Mouse (Mus musculus): Measurements from ENCODE around the gene Plet1. TPM values are rescaled to one million over a fixed set of nuclear protein-coding genes. Genes with fewer than 3 reads are reported as not detected.
A peak's percentile ranks its signal among the peaks of the same experiment; 100 is the strongest.

Gene Plet1
- total and polyA plus RNA-seq, 3 experiments, result 0.08 to 0.19 TPM; not detected in 1

DNA sequence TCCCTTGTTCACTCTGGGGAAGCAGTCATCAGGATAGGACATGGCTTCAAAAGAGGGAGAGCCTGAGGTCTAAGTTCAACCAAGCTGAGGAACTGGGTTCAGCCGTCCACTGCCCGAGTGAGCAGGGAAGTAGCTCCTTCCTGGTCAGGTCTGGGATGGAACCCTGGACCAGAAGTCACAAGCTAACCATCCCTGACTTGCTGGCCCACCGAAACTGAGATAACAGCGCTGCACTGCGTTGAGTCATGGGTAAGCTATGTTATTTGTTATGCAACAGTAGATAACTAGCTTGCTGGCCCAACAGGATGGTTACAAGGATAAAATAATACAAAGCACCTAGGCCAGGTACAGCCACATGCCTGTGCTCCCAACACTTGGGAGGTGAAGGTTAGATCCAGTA, 21.1 kb downstream of the Plet1 start:
- Histone ChIP-seq H3K4me1 (ENCODE audit: control insufficient read depth in 1 of 2, insufficient read depth in 2 of 2) (no peaks in the 10 kb centered on the region; a peak in 1 of 4 replicates), H3K4me3 (replicated peaks in 1 of 3; ENCODE audit: low read depth in 2 of 3, low read length in 2 of 3, poor library complexity in 1 of 3) (no peak overlapping the region), H3K36me3 (replicated peaks in 1 of 2; ENCODE audit: control insufficient read depth in 1 of 2, insufficient read depth in 1 of 2, low read length in 1 of 2) (peaks cover 0 to 4% of the 10 kb centered on the region in 2 experiments), H3K4me2 (ENCODE audit: insufficient read depth, low read depth, poor library complexity, severe bottlenecking) (no peak overlapping the region), H3K27me3 (replicated peaks) (no peaks in the 10 kb centered on the region), H3K27ac (ENCODE audit: insufficient read depth, low read depth) (no peak overlapping the region), H3K9me3 (replicated peaks; ENCODE audit: low read length) (no peaks in the 10 kb centered on the region), H3K79me2 (replicated peaks; ENCODE audit: control insufficient read depth, extremely low read depth, insufficient read depth, poor library complexity, severe bottlenecking) (no peaks in the 10 kb centered on the region), H3K9ac (ENCODE audit: insufficient read depth, low read depth) (no peak overlapping the region)
- no peak for TF ChIP-seq ETS1 (conservative IDR thresholded peaks at IDR 0.05; ENCODE audit: low read depth, low read length)
- TF ChIP-seq RAD21 (IDR thresholded peaks at IDR 0.05; ENCODE audit: low read depth, low read length), result no peak
- TF ChIP-seq USF1 (IDR thresholded peaks at IDR 0.05; ENCODE audit: low read depth, low read length), result no peak
- no peak for TF ChIP-seq SMC3 (IDR thresholded peaks at IDR 0.05; ENCODE audit: low read depth, low read length)
- no peak for TF ChIP-seq SIN3A (IDR thresholded peaks at IDR 0.05; ENCODE audit: low read length)
- no peak for TF ChIP-seq JUN (IDR thresholded peaks at IDR 0.05; ENCODE audit: insufficient read depth, low read depth, low read length)
- no peak for TF ChIP-seq POLR2A (IDR thresholded peaks at IDR 0.05; ENCODE audit: low read depth, low read length)
- TF ChIP-seq CHD2 (IDR thresholded peaks at IDR 0.05; ENCODE audit: low read length), result no peak
- no peak for TF ChIP-seq ZMIZ1 (IDR thresholded peaks at IDR 0.05; ENCODE audit: low read depth, low read length)
- TF ChIP-seq HCFC1 (IDR thresholded peaks at IDR 0.05; ENCODE audit: low read depth, low read length), result no peak
- TF ChIP-seq ZNF384 (IDR thresholded peaks at IDR 0.05; ENCODE audit: low read depth, low read length), result no peak
- no peak for TF ChIP-seq GABPA (IDR thresholded peaks at IDR 0.05; ENCODE audit: insufficient replicate concordance, low read depth, low read length)
- TF ChIP-seq RCOR1 (conservative IDR thresholded peaks at IDR 0.05; ENCODE audit: low read depth, low read length), result no peak
- no peak for DNase-seq (ENCODE audit: extremely low read depth)
- dilution Hi-C loops (cut with MboI; ENCODE audit: extremely low pct_ligation_motif_present, extremely low pct_unique_long_range_greater_than_20kb, low sequenced_read_pairs) (no loop called here), in situ Hi-C loops (cut with MboI; ENCODE audit: low pct_ligation_motif_present, low pct_unique_long_range_greater_than_20kb, low sequenced_read_pairs) (no loop called here)

DNA sequence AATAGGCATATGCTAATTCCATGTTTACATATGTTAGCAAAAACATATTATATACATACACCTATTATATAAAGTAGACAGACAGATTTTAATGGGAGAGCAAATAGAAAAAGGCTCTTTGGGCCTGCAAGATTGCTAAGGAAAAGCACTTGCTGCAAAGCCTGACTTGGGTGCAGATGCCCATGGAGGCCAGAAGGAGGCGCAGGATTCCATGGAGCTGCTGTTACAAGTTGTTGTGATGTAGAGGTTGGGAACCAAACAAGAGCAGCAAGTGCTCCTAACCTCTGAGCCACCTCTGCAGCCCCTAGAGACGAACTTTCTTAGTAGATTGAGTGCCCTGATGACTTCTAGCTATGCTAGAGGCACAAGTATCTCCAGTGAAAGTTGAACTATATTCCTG, 24.5 kb downstream of the Plet1 start:
- H3K79me2 ChIP-seq (replicated peaks; ENCODE audit: control insufficient read depth, extremely low read depth, insufficient read depth, poor library complexity, severe bottlenecking), result no peaks in the 10 kb centered on the region
- peaks cover 3 to 23% of the 10 kb centered on the region in 2 experiments for H3K36me3 ChIP-seq (replicated peaks in 1 of 2; ENCODE audit: control insufficient read depth in 1 of 2, insufficient read depth in 1 of 2, low read length in 1 of 2)
- H3K27me3 ChIP-seq (replicated peaks), result no peaks in the 10 kb centered on the region
- no peaks in the 10 kb centered on the region for H3K9me3 ChIP-seq (replicated peaks; ENCODE audit: low read length)
- in situ Hi-C loops (cut with MboI; ENCODE audit: low pct_ligation_motif_present, low pct_unique_long_range_greater_than_20kb, low sequenced_read_pairs), result no loop called here
- H3K4me2 ChIP-seq (ENCODE audit: insufficient read depth, low read depth, poor library complexity, severe bottlenecking), result no peak overlapping the region
- dilution Hi-C loops (cut with MboI; ENCODE audit: extremely low pct_ligation_motif_present, extremely low pct_unique_long_range_greater_than_20kb, low sequenced_read_pairs), result no loop called here
- no peak overlapping the region for H3K27ac ChIP-seq (ENCODE audit: insufficient read depth, low read depth)
- DNase-seq (ENCODE audit: extremely low read depth), result peak; percentile 37
- H3K4me3 ChIP-seq (replicated peaks in 1 of 3; ENCODE audit: low read depth in 2 of 3, low read length in 2 of 3, poor library complexity in 1 of 3), result no peak overlapping the region
- H3K4me1 ChIP-seq (ENCODE audit: control insufficient read depth in 1 of 2, insufficient read depth in 2 of 2), result peaks cover 0 to 3% of the 10 kb centered on the region in 2 experiments; a peak in 1 of 4 replicates
- H3K9ac ChIP-seq (ENCODE audit: insufficient read depth, low read depth), result no peak overlapping the region
- TF ChIP-seq MAZ (IDR thresholded peaks at IDR 0.05; ENCODE audit: low read depth, low read length) (no peak), TBP (conservative IDR thresholded peaks at IDR 0.05; ENCODE audit: low read depth, low read length) (no peak), POLR2A (IDR thresholded peaks at IDR 0.05; ENCODE audit: low read depth, low read length) (no peak), ETS1 (conservative IDR thresholded peaks at IDR 0.05; ENCODE audit: low read depth, low read length) (no peak), RAD21 (IDR thresholded peaks at IDR 0.05; ENCODE audit: low read depth, low read length) (peak; percentile 57), SMC3 (IDR thresholded peaks at IDR 0.05; ENCODE audit: low read depth, low read length) (peak; percentile 79), JUND (conservative IDR thresholded peaks at IDR 0.05; ENCODE audit: low read depth, low read length) (no peak), CTCF (conservative IDR thresholded peaks at IDR 0.05 in 1 of 2, IDR thresholded peaks at IDR 0.05 in 1 of 2; ENCODE audit: low read depth in 2 of 2, low read length in 2 of 2) (peak; percentile 38 to 75; a peak in 3 of 4 replicates)

All from CH12.LX (cell line).